Mouse (Mus musculus) midbrain, embryonic 15.5 days (tissue): ENCODE measurements around the gene Negr1. TPM values are rescaled to one million over a fixed set of nuclear protein-coding genes. Genes with fewer than 3 reads are reported as not detected.

Source experiments
- ATAC-seq: fragments of 200-750 bp; cut with Nextera tagmentation; replicated peaks from 2 replicates; pipeline ENCODE4 v1.8.0; 2017; ENCODE audit warnings: moderate TSS enrichment
- H3K27ac ChIP-seq: fragments of 300-500 bp; sonication (generic); 2 replicates; pipeline ENCODE4 v1.5.1; 2015; ENCODE audit warnings: mild to moderate bottlenecking, inconsistent platforms
- H3K27me3 ChIP-seq: fragments of 300-500 bp; sonication (generic); replicated peaks from 2 replicates; pipeline ENCODE4 v1.6.1; 2015; ENCODE audit warnings: inconsistent platforms
- H3K36me3 ChIP-seq: fragments of 300-500 bp; sonication (generic); replicated peaks from 2 replicates; pipeline ENCODE4 v1.6.1; 2015; ENCODE audit warnings: inconsistent platforms
- H3K4me1 ChIP-seq: fragments of 300-500 bp; sonication (generic); 2 replicates; pipeline ENCODE4 v1.6.1; 2015; ENCODE audit warnings: inconsistent platforms
- H3K4me2 ChIP-seq: fragments of 300-500 bp; sonication (generic); 2 replicates; pipeline ENCODE4 v1.6.1; 2015; ENCODE audit warnings: inconsistent platforms, mild to moderate bottlenecking, moderate library complexity
- H3K4me3 ChIP-seq: fragments of 300-500 bp; sonication (generic); 2 replicates; pipeline ENCODE4 v1.5.1; 2015; ENCODE audit warnings: mild to moderate bottlenecking, inconsistent platforms
- H3K9ac ChIP-seq: fragments of 300-500 bp; sonication (generic); 2 replicates; pipeline ENCODE4 v1.6.1; 2015; ENCODE audit warnings: mild to moderate bottlenecking, inconsistent platforms
- H3K9me3 ChIP-seq: fragments of 300-500 bp; sonication (generic); 2 replicates; pipeline ENCODE4 v1.6.1; 2016; ENCODE audit warnings: inconsistent platforms
- WGBS: fragments of 180-500 bp; shearing (Covaris S2); methylation state at CpG from one replicate; pipeline ENCODE4 v1.1.7; 2015; ENCODE audit warnings: mixed read lengths; 5-methylcytosine and 5-hydroxymethylcytosine counted together
- polyA plus RNA-seq: library from polyadenylated mRNA; unstranded; fragments of >200 nt; fragmentation: Nextera tagmentation; extraction: Ambion mirVana; gene quantifications from 2 replicates; pipeline ENCODE4 v1.2.1, GENCODE M21; 2015

Negr1 gene
- polyA plus RNA-seq, 1 experiment from 2014 or later: 69.4 TPM

DNA sequence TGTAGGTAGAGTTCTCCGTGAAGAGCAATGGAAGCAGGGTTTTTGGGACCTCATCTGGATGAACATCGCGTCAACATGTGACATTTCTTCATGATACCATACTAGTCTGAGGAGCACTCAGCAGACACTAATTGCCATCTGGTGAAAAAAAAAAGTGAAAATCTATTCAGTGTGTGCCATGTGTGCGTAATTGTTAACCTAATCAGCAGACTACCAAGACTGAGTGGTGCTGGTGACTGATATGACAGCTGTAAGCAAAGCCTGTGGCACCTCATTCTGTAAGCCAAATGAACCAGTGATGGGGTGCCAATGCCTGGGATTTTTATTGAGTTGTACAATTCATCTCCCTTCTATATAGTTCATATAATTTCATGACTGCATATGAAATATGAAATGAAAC is 29.0 kb downstream of the Negr1 start:
- no peak overlapping the region for H3K9ac ChIP-seq
- H3K4me1 ChIP-seq: no peaks in the 10 kb centered on the region
- no peak for ATAC-seq
- no peak overlapping the region for H3K4me2 ChIP-seq
- H3K9me3 ChIP-seq: no peaks in the 10 kb centered on the region
- H3K27ac ChIP-seq: no peak overlapping the region
- no peak overlapping the region for H3K4me3 ChIP-seq
- 90% methylated on average over 4 of the region's 4 CpGs for WGBS
- no peaks in the 10 kb centered on the region for H3K36me3 ChIP-seq
- no peaks in the 10 kb centered on the region for H3K27me3 ChIP-seq

DNA sequence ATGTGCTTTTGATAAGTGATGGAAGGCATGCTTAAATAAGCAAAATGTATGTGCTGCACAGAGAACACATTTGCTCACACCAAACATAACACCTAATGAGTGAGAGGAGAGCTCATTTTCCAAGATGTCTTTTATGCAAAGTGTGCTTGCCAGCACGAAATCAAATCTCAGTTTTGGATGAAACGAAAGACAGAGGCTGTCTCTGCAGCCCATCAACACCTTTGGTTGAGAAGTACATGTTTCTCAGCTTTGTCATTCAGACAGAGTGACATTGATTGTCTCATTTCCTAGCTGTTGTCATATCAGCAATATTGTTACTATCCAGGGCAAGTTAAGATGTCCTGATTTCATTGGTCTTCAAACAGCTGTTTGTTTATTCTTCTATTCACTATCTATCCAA is 29.5 kb downstream of the Negr1 start:
- no peak overlapping the region for H3K4me3 ChIP-seq
- WGBS: 77% methylated on average over 2 of the region's 2 CpGs
- H3K4me2 ChIP-seq: no peak overlapping the region
- H3K9ac ChIP-seq: no peak overlapping the region
- no peaks in the 10 kb centered on the region for H3K9me3 ChIP-seq
- H3K36me3 ChIP-seq: no peaks in the 10 kb centered on the region
- no peak for ATAC-seq
- no peaks in the 10 kb centered on the region for H3K27me3 ChIP-seq
- H3K4me1 ChIP-seq: no peaks in the 10 kb centered on the region
- no peak overlapping the region for H3K27ac ChIP-seq

DNA sequence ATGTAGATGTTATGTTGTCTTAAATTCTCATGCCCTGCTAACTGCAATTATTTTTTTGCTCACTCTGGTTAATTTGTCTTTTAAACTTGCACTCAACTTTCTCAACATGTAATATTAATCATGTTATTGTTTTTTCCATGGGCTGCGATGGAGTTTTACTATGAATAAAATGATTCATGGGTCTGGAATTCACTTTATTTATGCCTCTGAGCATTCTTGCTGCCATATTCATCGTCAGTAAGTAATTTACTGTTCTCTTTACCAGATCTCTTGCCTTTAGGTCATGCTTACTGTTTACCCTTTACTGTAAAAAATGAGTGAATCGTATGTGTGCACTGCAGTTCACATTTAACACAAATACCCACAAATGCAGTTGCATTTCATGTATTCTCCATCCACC is 45.3 kb downstream of the Negr1 start:
- Histone ChIP-seq H3K27me3 (no peaks in the 10 kb centered on the region), H3K9me3 (no peaks in the 10 kb centered on the region), H3K9ac (no peak overlapping the region), H3K27ac (no peak overlapping the region), H3K4me3 (no peak overlapping the region), H3K36me3 (no peaks in the 10 kb centered on the region), H3K4me1 (no peaks in the 10 kb centered on the region), H3K4me2 (no peak overlapping the region)
- WGBS: 76% methylated on average over 3 of the region's 3 CpGs
- no peak for ATAC-seq

DNA sequence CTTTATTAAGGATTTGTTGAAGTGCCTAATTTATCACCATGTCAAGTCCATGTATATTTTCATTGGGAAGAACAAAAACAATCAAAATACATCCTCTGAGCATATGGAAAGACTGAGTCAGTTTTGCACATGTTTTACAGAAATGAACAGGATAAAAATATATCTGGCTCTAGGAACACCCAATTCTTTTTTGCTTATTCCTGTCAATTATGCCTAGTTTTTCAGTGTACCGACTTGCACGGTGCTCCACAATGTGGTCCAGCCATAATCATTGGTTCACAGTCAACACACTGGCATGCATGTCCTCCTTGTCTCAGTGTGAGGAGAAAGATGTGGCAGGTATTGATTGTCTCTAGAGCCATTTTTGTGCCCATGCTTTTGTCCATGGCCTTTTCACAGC is 58.3 kb downstream of the Negr1 start:
- no peak overlapping the region for H3K27ac ChIP-seq
- WGBS: 92% methylated on average over 2 of the region's 2 CpGs
- H3K4me3 ChIP-seq: no peak overlapping the region

DNA sequence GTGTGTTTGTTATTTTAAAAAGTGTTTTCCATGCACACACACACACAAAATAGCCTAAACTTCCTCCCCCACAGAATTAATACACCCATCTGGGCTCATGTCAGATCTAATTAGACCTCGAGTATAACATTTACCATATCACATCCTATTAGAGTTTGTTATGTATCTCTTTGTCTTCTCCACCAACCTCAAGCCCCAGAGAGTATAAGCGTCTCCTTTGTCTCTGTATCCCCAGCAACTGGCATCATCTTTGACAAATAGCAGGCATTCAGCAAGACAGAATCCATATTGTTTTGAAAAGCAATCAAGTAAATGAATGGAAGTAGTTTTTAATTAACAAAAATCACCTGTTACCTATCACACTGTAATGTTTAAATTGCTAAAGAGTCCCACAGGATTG is 67.0 kb downstream of the Negr1 start:
- H3K36me3 ChIP-seq: no peaks in the 10 kb centered on the region
- no peak overlapping the region for H3K4me2 ChIP-seq
- H3K9me3 ChIP-seq: no peaks in the 10 kb centered on the region
- WGBS: 40% methylated on average over 2 of the region's 2 CpGs
- H3K9ac ChIP-seq: no peak overlapping the region
- no peak overlapping the region for H3K4me3 ChIP-seq
- H3K27ac ChIP-seq: no peak overlapping the region
- H3K4me1 ChIP-seq: 0 out of 2 replicates have a peak, but pooled peaks cover 4% of the 10 kb centered on the region
- no peaks in the 10 kb centered on the region for H3K27me3 ChIP-seq
- ATAC-seq: no peak; the same call in 1 of the 2 replicates

More for the DNA sequence above, 58.3 kb downstream of the Negr1 start:
- ATAC-seq: no peak
- Histone ChIP-seq H3K4me2 (no peak overlapping the region), H3K4me1 (no peaks in the 10 kb centered on the region), H3K36me3 (no peaks in the 10 kb centered on the region), H3K27me3 (no peaks in the 10 kb centered on the region), H3K9ac (no peak overlapping the region), H3K9me3 (no peaks in the 10 kb centered on the region)

DNA sequence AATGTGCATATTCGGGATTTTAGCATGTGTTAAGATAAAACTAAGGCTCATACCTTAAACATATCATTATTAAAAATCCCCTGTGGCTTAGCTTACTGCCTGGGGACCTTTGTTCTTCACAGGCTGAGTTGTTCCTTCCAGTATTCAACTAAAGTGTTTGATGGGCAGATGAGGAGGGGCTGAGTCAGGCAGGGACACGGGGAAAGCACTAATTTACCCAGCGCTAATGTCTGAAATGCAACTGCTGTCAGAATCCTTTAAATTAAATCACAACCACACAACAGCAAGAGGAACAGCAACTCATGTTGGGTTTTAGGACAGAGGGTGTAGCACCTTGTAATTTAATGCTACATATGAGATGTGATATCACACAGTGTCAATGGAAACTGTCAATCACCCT is 71.3 kb downstream of the Negr1 start:
- Histone ChIP-seq H3K36me3 (no peaks in the 10 kb centered on the region), H3K4me2 (no peak overlapping the region), H3K4me1 (0 out of 2 replicates have a peak, but pooled peaks cover 4% of the 10 kb centered on the region), H3K9ac (no peak overlapping the region), H3K27me3 (no peaks in the 10 kb centered on the region), H3K9me3 (no peaks in the 10 kb centered on the region), H3K4me3 (no peak overlapping the region), H3K27ac (no peak overlapping the region)
- ATAC-seq: no peak
- 30% methylated on average over 3 of the region's 3 CpGs for WGBS

DNA sequence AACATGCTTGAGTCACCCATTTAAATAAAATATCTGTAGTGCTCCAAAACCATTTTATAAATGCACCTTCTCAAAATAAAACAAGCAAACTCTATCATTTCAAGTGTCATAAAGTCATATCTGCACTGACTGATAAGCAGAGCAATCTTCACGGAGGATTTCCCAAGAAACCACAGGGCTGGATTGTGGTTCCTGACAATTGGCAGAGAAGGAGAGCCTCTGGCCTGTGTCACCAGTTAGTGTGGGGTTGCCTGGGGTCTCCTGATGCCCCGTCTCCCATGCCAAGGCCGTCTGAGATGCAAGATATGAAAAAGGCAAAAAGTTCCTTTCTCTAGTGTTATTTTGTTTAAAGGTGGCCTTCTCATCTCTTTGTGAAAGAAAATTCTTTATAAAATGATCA is 77.8 kb downstream of the Negr1 start:
- no peak overlapping the region for H3K27ac ChIP-seq
- H3K4me2 ChIP-seq: no peak overlapping the region
- no peaks in the 10 kb centered on the region for H3K27me3 ChIP-seq
- H3K4me1 ChIP-seq: peaks cover 2% of the 10 kb centered on the region; the same call in 1 of the 2 replicates
- no peak for ATAC-seq
- no peak overlapping the region for H3K9ac ChIP-seq
- no peaks in the 10 kb centered on the region for H3K36me3 ChIP-seq
- H3K9me3 ChIP-seq: no peaks in the 10 kb centered on the region
- 66% methylated on average over 3 of the region's 3 CpGs for WGBS
- H3K4me3 ChIP-seq: no peak overlapping the region

DNA sequence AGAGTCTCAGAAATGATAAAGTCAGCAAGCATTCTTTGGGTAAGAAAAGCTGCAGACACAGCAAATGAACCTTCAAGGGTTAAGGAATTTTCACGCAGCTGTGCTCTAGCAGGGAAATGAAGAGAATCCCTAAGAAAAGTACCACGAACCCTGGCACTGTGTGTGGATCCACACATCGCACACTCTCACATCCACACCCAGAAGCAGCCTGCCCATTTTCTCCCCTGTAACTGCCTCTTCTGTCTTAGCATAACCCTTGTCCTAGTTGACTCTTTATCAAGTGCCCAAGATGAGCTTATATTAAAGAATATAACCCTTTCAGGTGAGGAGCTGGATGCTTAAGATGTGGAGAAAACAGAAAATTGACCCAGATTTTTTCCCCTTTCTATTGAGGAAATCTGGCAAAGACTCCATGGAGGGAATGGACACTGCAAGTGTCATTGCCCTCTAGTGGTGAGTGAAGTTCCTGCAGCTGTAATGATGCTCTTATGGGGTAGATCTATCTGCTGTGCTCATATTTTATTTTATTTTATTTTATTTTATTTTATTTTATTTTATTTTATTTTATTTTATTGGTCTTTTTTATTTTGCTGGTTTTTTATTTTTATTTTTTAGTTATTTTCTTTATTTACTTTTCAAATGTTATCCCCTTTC is 82.2 kb downstream of the Negr1 start:
- 81% methylated on average over 3 of the region's 3 CpGs for WGBS

DNA sequence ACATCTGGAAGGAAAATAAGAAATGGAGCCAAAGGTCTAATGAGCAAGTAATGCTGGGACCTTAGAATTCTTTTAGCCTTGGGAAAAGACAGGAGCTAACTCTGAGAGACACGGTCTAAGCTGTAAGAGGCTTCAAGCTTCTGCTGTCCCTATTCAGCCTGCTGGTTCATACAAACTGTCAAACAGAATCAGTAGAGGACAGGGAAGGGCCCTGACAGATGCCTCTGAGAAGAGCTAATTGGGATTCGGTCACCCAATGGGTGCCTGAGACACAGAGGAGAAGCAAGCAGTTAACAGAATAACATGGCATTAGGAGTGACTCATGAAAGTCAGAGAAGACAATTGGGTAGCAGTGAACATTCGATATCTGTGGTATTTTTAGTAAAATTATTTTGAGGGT is 86.8 kb downstream of the Negr1 start:
- H3K9ac ChIP-seq: no peak overlapping the region
- 57% methylated on average over 3 of the region's 3 CpGs for WGBS

More for the DNA sequence above, 82.2 kb downstream of the Negr1 start:
- Histone ChIP-seq H3K9me3 (no peaks in the 10 kb centered on the region), H3K36me3 (no peaks in the 10 kb centered on the region), H3K4me3 (no peak overlapping the region), H3K4me1 (peaks cover 2% of the 10 kb centered on the region; the same call in 1 of the 2 replicates), H3K27ac (no peak overlapping the region), H3K9ac (no peak overlapping the region), H3K27me3 (no peaks in the 10 kb centered on the region), H3K4me2 (no peak overlapping the region)
- ATAC-seq: no peak

DNA sequence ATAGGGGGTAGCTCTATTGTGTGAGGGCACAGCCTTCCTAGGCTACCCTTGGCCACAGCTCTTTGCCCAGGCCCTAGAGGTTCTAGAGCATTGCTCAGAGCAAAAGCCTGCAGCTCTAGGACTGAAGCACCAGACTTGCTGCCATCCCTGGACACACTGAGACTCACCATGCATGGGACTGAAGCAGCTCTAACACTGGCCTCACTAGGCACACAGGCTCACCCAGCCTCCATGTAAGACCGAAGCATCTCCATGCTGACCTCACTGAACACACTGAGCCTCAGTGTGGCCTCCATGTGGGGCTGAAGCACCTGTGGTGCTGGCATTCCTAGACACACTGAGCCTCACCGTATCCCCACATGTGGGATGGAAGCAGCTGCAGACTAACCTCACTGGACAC is 101.0 kb downstream of the Negr1 start:
- H3K27me3 ChIP-seq: no peaks in the 10 kb centered on the region
- no peak overlapping the region for H3K4me3 ChIP-seq
- WGBS: 100% methylated on average over 2 of the region's 2 CpGs
- ATAC-seq: no peak
- no peak overlapping the region for H3K27ac ChIP-seq
- H3K36me3 ChIP-seq: no peaks in the 10 kb centered on the region
- no peaks in the 10 kb centered on the region for H3K9me3 ChIP-seq
- H3K9ac ChIP-seq: no peak overlapping the region
- H3K4me1 ChIP-seq: no peaks in the 10 kb centered on the region
- no peak overlapping the region for H3K4me2 ChIP-seq

More for the DNA sequence above, 86.8 kb downstream of the Negr1 start:
- ATAC-seq: 0 out of 2 replicates have a peak, but pooled peaks have one; percentile 52
- Histone ChIP-seq H3K27me3 (no peaks in the 10 kb centered on the region), H3K36me3 (no peaks in the 10 kb centered on the region), H3K9me3 (no peaks in the 10 kb centered on the region), H3K4me2 (no peak overlapping the region), H3K27ac (no peak overlapping the region), H3K4me1 (no peaks in the 10 kb centered on the region), H3K4me3 (no peak overlapping the region)

DNA sequence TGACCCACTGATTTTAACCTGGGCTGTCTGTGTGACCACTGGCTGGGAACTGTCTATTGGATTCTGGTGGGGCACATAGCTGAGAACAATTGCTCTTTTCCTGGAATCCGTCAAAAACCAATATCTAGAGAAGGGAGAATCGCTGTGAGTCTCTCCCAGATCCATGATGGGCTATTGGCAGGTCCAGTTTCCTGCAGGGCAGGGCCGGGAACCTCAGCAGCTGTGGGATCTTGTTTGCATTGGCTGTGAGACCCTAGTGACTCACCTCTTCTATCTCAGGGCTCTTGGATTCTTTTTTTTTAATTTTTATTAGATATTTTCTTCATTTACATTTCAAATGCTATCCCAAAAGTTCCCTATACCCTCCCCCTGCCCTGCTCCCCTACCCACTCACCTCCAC is 111.0 kb downstream of the Negr1 start:
- no peaks in the 10 kb centered on the region for H3K4me1 ChIP-seq
- ATAC-seq: no peak
- WGBS: 74% methylated on average over 3 of the region's 3 CpGs

DNA sequence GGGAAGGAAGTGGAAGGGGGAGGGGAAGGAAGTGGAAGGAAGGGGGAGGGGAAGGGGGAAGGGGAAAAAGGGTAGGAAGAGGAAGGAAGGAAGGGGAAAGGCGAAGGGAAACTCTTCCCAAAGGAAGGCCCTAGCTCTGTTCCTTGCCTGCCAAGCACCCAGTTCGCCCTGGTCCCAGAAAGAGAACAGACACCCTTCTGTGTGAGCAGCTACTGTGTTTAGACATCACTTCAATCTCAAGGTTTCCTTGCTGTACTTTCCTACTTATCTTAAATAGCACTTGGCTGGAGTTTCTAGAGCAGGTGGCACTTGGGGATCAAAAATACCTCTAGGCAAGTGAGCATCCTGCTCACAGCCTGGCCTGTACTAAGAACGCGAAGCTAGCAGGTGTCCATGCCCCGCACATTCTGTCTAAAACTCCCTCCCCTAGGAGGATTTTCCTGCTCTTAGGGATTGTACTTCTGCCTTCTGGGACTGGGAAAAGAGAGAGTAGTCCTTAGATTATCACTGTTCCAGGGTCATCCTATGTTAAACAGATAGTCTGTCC is 128.5 kb downstream of the Negr1 start:
- 87% methylated on average over 5 of the region's 5 CpGs for WGBS
- Histone ChIP-seq H3K27me3 (no peaks in the 10 kb centered on the region), H3K36me3 (no peaks in the 10 kb centered on the region), H3K4me1 (no peaks in the 10 kb centered on the region), H3K27ac (no peak overlapping the region), H3K4me3 (no peak overlapping the region), H3K9ac (no peak overlapping the region), H3K9me3 (no peaks in the 10 kb centered on the region), H3K4me2 (no peak overlapping the region)
- ATAC-seq: no peak

More for the DNA sequence above, 111.0 kb downstream of the Negr1 start:
- Histone ChIP-seq H3K27me3 (no peaks in the 10 kb centered on the region), H3K4me2 (no peak overlapping the region), H3K9ac (no peak overlapping the region), H3K36me3 (no peaks in the 10 kb centered on the region), H3K9me3 (no peaks in the 10 kb centered on the region), H3K27ac (no peak overlapping the region), H3K4me3 (no peak overlapping the region)

DNA sequence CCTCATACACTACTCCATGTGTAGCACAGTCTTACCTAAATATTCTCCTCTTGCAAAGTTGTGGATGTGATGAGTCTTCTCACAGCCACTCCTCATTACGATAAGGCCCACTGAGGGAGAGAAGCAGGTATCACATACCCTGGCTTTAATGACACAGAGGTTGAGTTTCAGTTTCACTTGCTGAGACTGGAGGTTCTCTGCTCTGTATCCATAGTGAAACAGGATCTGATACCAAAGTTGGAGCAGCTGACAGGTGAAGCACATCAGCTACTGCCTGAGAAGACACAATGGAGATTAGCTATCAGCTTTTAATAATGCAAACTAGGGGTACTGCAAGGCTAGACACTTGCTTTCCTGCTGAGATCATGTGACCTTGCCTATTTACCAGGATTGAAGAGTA is 137.1 kb downstream of the Negr1 start:
- no peak overlapping the region for H3K4me3 ChIP-seq
- no peak for ATAC-seq
- H3K4me1 ChIP-seq: no peaks in the 10 kb centered on the region
- H3K27ac ChIP-seq: no peak overlapping the region
- H3K27me3 ChIP-seq: no peaks in the 10 kb centered on the region
- 97% methylated on average over 1 of the region's 1 CpGs for WGBS
- no peak overlapping the region for H3K4me2 ChIP-seq
- H3K36me3 ChIP-seq: no peaks in the 10 kb centered on the region
- no peaks in the 10 kb centered on the region for H3K9me3 ChIP-seq
- no peak overlapping the region for H3K9ac ChIP-seq
